Mouse (Mus musculus) heart, adult 2 months (tissue): ENCODE results near the gene Igdcc3.

Experiments
- CTCF ChIP-seq: fragments of 200-600 bp; IDR thresholded peaks from 2 replicates; pipeline ENCODE4 v1.8.1; 2022; ENCODE audit warnings: antibody characterized with exemption, mild to moderate bottlenecking, moderate library complexity
- EP300 ChIP-seq: fragments of 200-500 bp; IDR thresholded peaks from 2 replicates; pipeline ENCODE4 v1.6.1; 2011; ENCODE audit warnings: low read depth, low read length, control low read depth; ENCODE audit not compliant: insufficient read depth
- POLR2A ChIP-seq: fragments of 200-500 bp; IDR thresholded peaks from 2 replicates; pipeline ENCODE4 v1.6.1; 2011; ENCODE audit warnings: mild to moderate bottlenecking, low read depth, low read length, control low read depth; ENCODE audit not compliant: insufficient read depth

- TF ChIP-seq CTCF (no peak), POLR2A (no peak), EP300 (no peak)
Measured at GRCm38 (mm10) chr9:65218916-65219315, 77.9 kb downstream of the Igdcc3 start.
